Mouse (Mus musculus) stomach, postnatal 0 days (tissue): ENCODE results near the gene Prkg1. TPM values are rescaled to one million over a fixed set of nuclear protein-coding genes. Genes with fewer than 3 reads are reported as not detected.

Experiments used
- ATAC-seq: fragments of 200-750 bp; cut with Nextera tagmentation; 2 replicates; pipeline ENCODE4 v1.8.0; 2017; ENCODE audit not compliant: low FRiP score, low TSS enrichment
- DNase-seq: peaks from one replicate; pipeline ENCODE4 v3.0.0-alpha.2; 2016; ENCODE audit warnings: low spot score
- H3K27ac ChIP-seq: fragments of 300-500 bp; sonication (generic); replicated peaks from 2 replicates; pipeline ENCODE4 v1.5.1; 2014; ENCODE audit warnings: mild to moderate bottlenecking, control low read depth
- H3K27me3 ChIP-seq: fragments of 300-500 bp; sonication (generic); 2 replicates; pipeline ENCODE4 v1.6.1; 2014; ENCODE audit warnings: low read length; ENCODE audit not compliant: control insufficient read depth, insufficient read depth
- H3K36me3 ChIP-seq: fragments of 300-500 bp; sonication (generic); 2 replicates; pipeline ENCODE4 v1.6.1; 2014; ENCODE audit warnings: low read length, mixed read lengths; ENCODE audit not compliant: control insufficient read depth, insufficient read depth
- H3K4me1 ChIP-seq: fragments of 300-500 bp; sonication (generic); replicated peaks from 2 replicates; pipeline ENCODE4 v1.6.1; 2014; ENCODE audit warnings: antibody characterized with exemption; ENCODE audit not compliant: control insufficient read depth, insufficient read depth
- H3K4me2 ChIP-seq: fragments of 300-500 bp; sonication (generic); replicated peaks from 2 replicates; pipeline ENCODE4 v1.6.1; 2014; ENCODE audit warnings: low read depth, mild to moderate bottlenecking, control low read depth, moderate library complexity
- H3K4me3 ChIP-seq: fragments of 300-500 bp; sonication (generic); 2 replicates; pipeline ENCODE4 v1.5.1; 2014; ENCODE audit warnings: low read depth, low read length, control low read depth
- H3K9ac ChIP-seq: fragments of 300-500 bp; sonication (generic); 2 replicates; pipeline ENCODE4 v1.6.1; 2014; ENCODE audit warnings: mild to moderate bottlenecking, low read length, control low read depth, mixed read lengths
- H3K9me3 ChIP-seq: fragments of 300-500 bp; sonication (generic); 2 replicates; pipeline ENCODE4 v1.6.1; 2016; ENCODE audit warnings: low read length; ENCODE audit not compliant: control insufficient read depth
- CTCF ChIP-seq: IDR thresholded peaks from 2 replicates; pipeline ENCODE4 v1.5.1; 2016; ENCODE audit warnings: antibody characterized with exemption, low read depth, mild to moderate bottlenecking, moderate library complexity
- EP300 ChIP-seq: optimal IDR thresholded peaks from 2 replicates; pipeline ENCODE3; 2016; ENCODE audit warnings: antibody characterized with exemption
- WGBS: fragments of 180-500 bp; shearing (Covaris S2); extraction: QIAGEN DNeasy Blood & Tissue Kit; methylation state at CpG from one replicate; pipeline ENCODE4 v1.1.7; 2014; 5-methylcytosine and 5-hydroxymethylcytosine counted together
- polyA plus RNA-seq: library from polyadenylated mRNA; unstranded; fragments of >200 nt; fragmentation: Nextera tagmentation; extraction: Ambion mirVana; gene quantifications from 2 replicates; pipeline ENCODE4 v1.2.1, GENCODE M21; 2015

Prkg1 gene
- polyA plus RNA-seq, 1 experiment from 2014 or later, result 6.4 TPM

GRCm38 (mm10) chr19:31106835-31107554, 657.8 kb downstream of the Prkg1 start:
- DNase-seq (no peak), ATAC-seq (no peak)
- no peak overlapping the region for H3K4me2 ChIP-seq
- no peak overlapping the region for H3K27ac ChIP-seq
- no peaks in the 10 kb centered on the region for H3K27me3 ChIP-seq
- 40% methylated on average over 9 of the region's 9 CpGs for WGBS
- H3K9ac ChIP-seq, result no peak overlapping the region
- no peaks in the 10 kb centered on the region for H3K4me1 ChIP-seq
- no peak for TF ChIP-seq EP300
- TF ChIP-seq CTCF, result no peak
- H3K9me3 ChIP-seq, result no peaks in the 10 kb centered on the region
- no peak overlapping the region for H3K4me3 ChIP-seq
- no peaks in the 10 kb centered on the region for H3K36me3 ChIP-seq

DNA sequence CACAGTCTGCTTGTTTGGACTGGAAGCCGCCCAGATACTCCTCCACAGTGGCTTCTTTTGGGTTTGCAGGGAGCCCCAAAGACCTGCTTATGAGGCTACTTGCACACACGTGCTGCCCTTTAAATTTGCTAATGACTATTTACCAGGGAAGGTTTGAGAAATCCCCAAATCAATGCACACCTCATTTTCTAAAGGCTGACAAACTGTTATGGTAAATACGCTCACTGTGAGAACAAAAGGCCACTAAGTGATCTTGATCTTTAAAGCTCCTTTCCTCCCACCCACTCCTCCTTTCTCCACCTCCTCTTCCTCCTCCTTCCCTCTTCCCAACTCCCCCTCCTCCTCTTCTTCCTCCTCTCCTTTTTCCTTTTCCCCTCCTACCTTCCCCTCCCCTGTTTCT, 658.8 kb downstream of the Prkg1 start:
- TF ChIP-seq EP300 (no peak), CTCF (no peak)
- no peak overlapping the region for H3K9ac ChIP-seq
- H3K4me3 ChIP-seq, result no peak overlapping the region
- no peaks in the 10 kb centered on the region for H3K4me1 ChIP-seq
- no peak overlapping the region for H3K27ac ChIP-seq
- H3K36me3 ChIP-seq, result no peaks in the 10 kb centered on the region
- no peaks in the 10 kb centered on the region for H3K9me3 ChIP-seq
- no peak for DNase-seq
- no peaks in the 10 kb centered on the region for H3K27me3 ChIP-seq
- no peak overlapping the region for H3K4me2 ChIP-seq
- no peak for ATAC-seq
- 53% methylated on average over 3 of the region's 3 CpGs for WGBS

DNA sequence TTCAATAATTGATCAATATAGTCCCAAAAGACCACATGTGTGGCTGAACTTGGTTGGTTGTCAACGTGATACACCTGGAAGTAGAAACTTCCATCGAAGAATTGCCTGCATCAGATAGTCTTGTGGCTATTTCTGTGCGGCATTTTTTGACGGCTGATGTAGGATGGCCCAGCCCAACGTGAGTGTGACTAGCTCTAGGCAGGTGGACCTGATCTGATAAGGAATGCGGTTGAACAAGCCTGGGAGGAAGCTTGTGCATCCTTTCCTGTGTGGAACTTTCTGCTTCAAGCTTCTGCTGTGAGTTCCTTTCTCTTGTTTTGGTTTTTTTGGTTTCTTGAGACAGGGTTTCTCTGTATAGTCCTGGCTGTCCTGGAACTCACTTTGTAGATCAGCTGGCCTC, 660.1 kb downstream of the Prkg1 start:
- Histone ChIP-seq H3K4me2 (no peak overlapping the region), H3K9ac (no peak overlapping the region), H3K4me1 (no peaks in the 10 kb centered on the region), H3K36me3 (no peaks in the 10 kb centered on the region), H3K9me3 (no peaks in the 10 kb centered on the region), H3K27ac (no peak overlapping the region), H3K27me3 (no peaks in the 10 kb centered on the region), H3K4me3 (no peak overlapping the region)
- DNase-seq, result no peak
- 73% methylated on average over 6 of the region's 6 CpGs for WGBS
- no peak for ATAC-seq
- no peak for TF ChIP-seq CTCF
- TF ChIP-seq EP300, result no peak

- 59% methylated on average over 3 of the region's 3 CpGs for WGBS
- no peak overlapping the region for H3K9ac ChIP-seq
These were observed 665.5 kb downstream of the Prkg1 start for GRCm38 (mm10) chr19:31099369-31099768.

GRCm38 (mm10) chr19:31097857-31098256, 667.0 kb downstream of the Prkg1 start:
- TF ChIP-seq CTCF (no peak), EP300 (no peak)

More at GRCm38 (mm10) chr19:31099369-31099768, 665.5 kb downstream of the Prkg1 start:
- no peak for ATAC-seq
- no peak overlapping the region for H3K27ac ChIP-seq
- H3K9me3 ChIP-seq, result no peaks in the 10 kb centered on the region
- DNase-seq, result no peak
- no peak overlapping the region for H3K4me2 ChIP-seq
- no peaks in the 10 kb centered on the region for H3K4me1 ChIP-seq
- no peak for TF ChIP-seq CTCF
- no peaks in the 10 kb centered on the region for H3K27me3 ChIP-seq
- no peak overlapping the region for H3K4me3 ChIP-seq
- H3K36me3 ChIP-seq, result no peaks in the 10 kb centered on the region

GRCm38 (mm10) chr19:31083761-31084160, 681.1 kb downstream of the Prkg1 start:
- Histone ChIP-seq H3K4me3 (peak overlapping the region; percentile 67), H3K9ac (0 out of 2 replicates have a peak overlapping the region, but pooled peaks have one; percentile 75), H3K9me3 (no peaks in the 10 kb centered on the region), H3K36me3 (peaks cover 7% of the 10 kb centered on the region; the same call in 1 of the 2 replicates), H3K27ac (no peak overlapping the region), H3K27me3 (no peaks in the 10 kb centered on the region), H3K4me2 (peak overlapping the region; percentile 94), H3K4me1 (peaks cover 6% of the 10 kb centered on the region; the same call in 1 of the 2 replicates)
- DNase-seq (no peak), ATAC-seq (no peak)
- no peak for TF ChIP-seq CTCF
- TF ChIP-seq EP300, result no peak
- 98% methylated on average over 8 of the region's 8 CpGs for WGBS

More at GRCm38 (mm10) chr19:31097857-31098256, 667.0 kb downstream of the Prkg1 start:
- DNase-seq (no peak), ATAC-seq (no peak)
- no peaks in the 10 kb centered on the region for H3K4me1 ChIP-seq
- no peaks in the 10 kb centered on the region for H3K27me3 ChIP-seq
- no peak overlapping the region for H3K4me2 ChIP-seq
- no peaks in the 10 kb centered on the region for H3K9me3 ChIP-seq
- no peak overlapping the region for H3K4me3 ChIP-seq
- no peak overlapping the region for H3K9ac ChIP-seq
- no peaks in the 10 kb centered on the region for H3K36me3 ChIP-seq
- 75% methylated on average over 3 of the region's 3 CpGs for WGBS
- H3K27ac ChIP-seq, result no peak overlapping the region
